Mouse (Mus musculus): ENCODE data around the gene Tspear.
"Not testable (repeated sequence)": the region's sequence is repeated elsewhere in the genome, so short reads cannot be mapped to it uniquely, and the experiment has no call there.

GRCm38 (mm10) chr10:77759582-77759981 is 73.2 kb downstream of the Tspear start, which contains the start of gene Gm3233:
- not testable (repeated sequence) for TF ChIP-seq CTCF (IDR thresholded peaks at IDR 0.05; ENCODE audit: low read depth, low read length); GATA1 (IDR thresholded peaks at IDR 0.05; ENCODE audit: borderline replicate concordance, low read length); TAL1 (conservative IDR thresholded peaks at IDR 0.05; ENCODE audit: low read depth, low read length); POLR2AphosphoS5 (IDR thresholded peaks at IDR 0.05; ENCODE audit: insufficient replicate concordance, low read depth, low read length)
